20 mouse cellular contexts compared by ENCODE assay signal in genomic region chr1:160981337-160981736, GRCm38 (mm10).
"Had no signal": no experiment of that assay in that cellular context is flagged by ENCODE, and none has a peak within 500 bp of the region (broad histone marks: within the 10 kb centered on the region; RNA-seq: fewer than 3 reads in every experiment).

No protein-coding gene starts in this region.

- H3K36me3 ChIP-seq: limb, embryonic 13.5 days; lung, embryonic 15.5 days; midbrain, embryonic 10.5 days had no signal

- ATAC-seq: hindbrain, postnatal 0 days; inflammation-experienced regulatory T-cells, adult 6 months; intestine, embryonic 16.5 days; midbrain, embryonic 13.5 days had no signal

- H3K27ac ChIP-seq: hindbrain, postnatal 0 days; limb, embryonic 10.5 days; limb, embryonic 13.5 days; liver, embryonic 14.5 days; lung, embryonic 15.5 days; midbrain, embryonic 10.5 days; midbrain, embryonic 13.5 days; stomach, postnatal 0 days had no signal

- H3K27me3 ChIP-seq: limb, embryonic 13.5 days; lung, embryonic 15.5 days; megakaryocyte, embryonic 14.5 days; midbrain, embryonic 13.5 days had no signal

- H3K9me3 ChIP-seq: limb, embryonic 10.5 days; limb, embryonic 13.5 days; lung, embryonic 15.5 days; megakaryocyte, embryonic 14.5 days; midbrain, embryonic 10.5 days; midbrain, embryonic 13.5 days had no signal

- H3K4me1 ChIP-seq: lung, embryonic 15.5 days; midbrain, embryonic 10.5 days; midbrain, embryonic 13.5 days had no signal

- DNase-seq: kidney, postnatal 10 days; lung, postnatal 10 days; lung, postnatal 36 days; right cerebral cortex, adult 18-20 months; right cerebral cortex, postnatal 14 days; right cerebral cortex, postnatal 4 days; thymus, adult 2 months; thymus, postnatal 14 days; thymus, postnatal 4 days had no signal

- H3K9ac ChIP-seq: limb, embryonic 13.5 days; liver, embryonic 14.5 days; lung, embryonic 15.5 days; midbrain, embryonic 13.5 days had no signal

- H3K4me3 ChIP-seq: limb, embryonic 10.5 days; limb, embryonic 13.5 days; lung, embryonic 15.5 days; megakaryocyte, embryonic 14.5 days; midbrain, embryonic 10.5 days; midbrain, embryonic 13.5 days had no signal

- H3K4me2 ChIP-seq: limb, embryonic 13.5 days; lung, embryonic 15.5 days; midbrain, embryonic 13.5 days had no signal
